Mouse (Mus musculus): ENCODE data around the gene Fkbp4.

Fkbp4 gene

GRCm38 (mm10) chr6:128438317-128438870, at the start of gene Fkbp4:
Gene Fkbp4 (minus strand): TSS chr6:128438677.
- peak; percentile 83 to 87 for DNase-seq (ENCODE audit: low read depth in 2 of 2, low spot score in 2 of 2)

- DNase-seq (ENCODE audit: low read depth in 2 of 2, low spot score in 2 of 2): no peak
Measured at GRCm38 (mm10) chr6:128487736-128488135, 49.3 kb upstream of the Fkbp4 start.

DNA sequence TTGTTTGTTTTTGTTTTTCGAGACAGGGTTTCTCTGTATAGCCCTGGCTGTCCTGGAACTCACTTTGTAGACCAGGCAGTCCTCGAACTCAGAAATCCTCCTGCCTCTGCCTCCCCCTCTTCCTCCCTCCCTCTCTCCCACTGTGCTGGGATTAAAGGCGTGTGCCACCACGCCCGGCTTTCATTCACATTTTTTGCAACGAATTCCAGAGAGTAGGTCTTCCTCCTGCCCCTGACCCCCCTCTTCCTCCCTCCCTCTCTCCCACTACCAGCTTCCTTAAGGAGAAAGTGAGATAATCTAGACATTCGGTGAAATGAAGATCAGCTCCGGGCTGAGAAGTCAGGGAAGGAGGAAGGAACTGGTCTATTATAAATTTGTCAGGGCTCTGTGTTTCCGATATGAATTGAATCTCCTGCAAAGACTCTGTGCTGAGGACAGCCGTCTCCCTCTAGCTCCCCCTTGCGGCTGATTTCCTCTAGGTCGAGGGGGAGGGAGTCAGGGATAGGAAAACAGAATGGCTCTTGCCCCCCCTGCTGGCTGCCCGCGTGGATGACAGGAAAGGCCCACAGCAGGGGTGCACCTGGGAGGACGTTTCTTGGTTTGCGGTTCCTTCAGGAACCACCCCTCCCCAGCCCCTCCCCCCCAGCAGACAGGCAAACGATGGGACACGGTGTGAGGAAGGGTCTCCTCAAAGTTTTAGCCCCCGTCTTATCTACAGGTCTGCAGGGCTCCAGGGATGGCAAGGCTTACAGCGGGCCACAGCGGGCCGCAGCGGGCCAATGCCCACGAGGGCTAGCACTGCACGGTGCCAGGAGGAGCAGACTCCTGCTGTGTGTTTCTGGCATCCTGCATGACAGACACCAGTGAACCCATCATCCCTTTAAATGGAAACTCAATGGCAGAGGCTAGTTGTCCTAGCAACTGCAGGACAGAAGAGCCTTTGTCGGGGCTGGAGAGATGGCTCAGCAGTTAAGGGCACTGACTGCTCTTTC, 41.3 kb upstream of the Fkbp4 start:
- DNase-seq (ENCODE audit: low read depth in 2 of 2, low spot score in 2 of 2): peak; percentile 94 to 97

DNA sequence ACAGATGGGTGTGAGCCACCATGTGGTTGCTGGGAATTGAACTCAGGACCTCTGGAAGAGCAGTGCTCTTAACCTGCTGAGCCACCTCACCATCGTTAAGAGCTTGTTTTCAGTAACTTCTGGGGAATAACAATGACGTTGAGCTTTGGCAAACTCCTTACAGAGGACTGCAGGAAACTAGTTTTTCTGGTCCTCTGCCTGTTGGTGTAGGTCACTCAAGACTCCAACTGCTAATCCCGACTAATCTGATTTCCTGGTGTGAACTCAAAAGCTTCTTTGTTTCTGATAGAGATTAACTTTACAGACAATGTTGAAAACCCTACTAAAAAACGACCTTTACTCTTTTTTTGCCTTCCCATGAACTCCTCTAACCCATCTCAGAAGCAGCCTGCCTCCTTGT, 39.0 kb upstream of the Fkbp4 start:
- no peak for DNase-seq (ENCODE audit: low read depth in 2 of 2, low spot score in 2 of 2)

DNA sequence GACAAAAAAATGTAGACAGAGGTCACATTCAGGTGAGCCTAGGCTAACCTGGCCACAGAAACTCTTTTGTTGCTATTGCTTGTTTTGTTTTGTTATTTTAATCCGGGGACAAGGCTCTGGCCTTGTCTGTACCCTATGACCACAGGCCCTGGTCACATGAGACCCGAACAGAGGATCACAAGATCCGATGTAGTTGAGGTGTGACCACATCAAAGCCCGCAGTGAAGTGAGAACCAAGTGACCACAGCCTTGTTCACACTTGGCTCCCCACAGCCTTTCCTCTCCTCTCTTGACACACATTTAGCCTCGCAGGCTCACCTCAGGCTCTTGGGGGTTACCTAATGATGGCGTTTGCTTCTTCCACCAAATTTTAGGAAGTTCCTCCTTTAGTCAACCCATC, 35.6 kb upstream of the Fkbp4 start:
- DNase-seq (ENCODE audit: low read depth in 2 of 2, low spot score in 2 of 2): no peak

DNA sequence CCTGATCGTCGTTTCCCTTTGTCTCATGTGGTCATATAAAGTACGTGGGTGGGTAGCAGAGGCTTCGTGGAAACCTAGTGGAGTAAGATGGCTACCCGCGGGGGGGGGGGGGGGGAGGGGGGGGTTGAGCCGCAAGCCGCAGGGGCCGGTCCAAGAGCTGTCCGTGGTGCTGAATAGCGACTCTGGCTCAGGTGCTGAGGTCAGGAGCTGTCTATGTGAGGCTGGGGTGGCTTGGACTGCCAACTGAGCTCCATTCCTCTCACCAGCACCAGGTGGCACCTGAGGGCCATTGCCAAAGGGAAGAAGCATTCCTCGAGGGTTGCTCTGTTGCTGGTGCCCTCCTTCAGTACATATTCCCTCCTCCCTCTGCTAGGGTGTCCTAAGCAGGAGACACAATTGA, 31.0 kb upstream of the Fkbp4 start:
- DNase-seq (ENCODE audit: low read depth in 2 of 2, low spot score in 2 of 2): no peak

- no peak for DNase-seq (ENCODE audit: low read depth in 2 of 2, low spot score in 2 of 2)
Measured at GRCm38 (mm10) chr6:128467298-128467697, 28.8 kb upstream of the Fkbp4 start.

- no peak for DNase-seq (ENCODE audit: low read depth in 2 of 2, low spot score in 2 of 2)
Measured at GRCm38 (mm10) chr6:128466563-128466962, 28.1 kb upstream of the Fkbp4 start.

DNA sequence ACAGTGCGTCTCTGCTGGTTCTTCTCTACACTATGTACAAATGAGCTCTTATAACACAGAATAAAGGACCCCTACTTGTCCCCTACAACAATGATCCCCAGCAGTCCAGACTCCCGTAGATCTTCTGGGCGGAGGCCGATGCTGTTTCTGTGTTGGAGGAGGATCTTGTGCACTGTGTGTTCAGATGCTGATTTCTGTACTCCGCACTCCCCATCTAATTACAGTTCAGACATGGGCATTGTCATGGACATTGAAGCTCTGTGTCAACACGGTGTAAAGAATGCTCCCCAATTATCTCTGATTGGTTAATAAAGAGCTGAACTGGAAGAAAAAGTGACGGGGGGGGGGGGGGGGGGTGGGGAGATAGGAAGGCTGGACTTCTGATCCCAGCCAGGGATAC, 27.6 kb upstream of the Fkbp4 start:
- DNase-seq (ENCODE audit: low read depth in 2 of 2, low spot score in 2 of 2): no peak

- DNase-seq (ENCODE audit: low read depth in 2 of 2, low spot score in 2 of 2): no peak
Measured at GRCm38 (mm10) chr6:128464996-128465395, 26.5 kb upstream of the Fkbp4 start.

DNA sequence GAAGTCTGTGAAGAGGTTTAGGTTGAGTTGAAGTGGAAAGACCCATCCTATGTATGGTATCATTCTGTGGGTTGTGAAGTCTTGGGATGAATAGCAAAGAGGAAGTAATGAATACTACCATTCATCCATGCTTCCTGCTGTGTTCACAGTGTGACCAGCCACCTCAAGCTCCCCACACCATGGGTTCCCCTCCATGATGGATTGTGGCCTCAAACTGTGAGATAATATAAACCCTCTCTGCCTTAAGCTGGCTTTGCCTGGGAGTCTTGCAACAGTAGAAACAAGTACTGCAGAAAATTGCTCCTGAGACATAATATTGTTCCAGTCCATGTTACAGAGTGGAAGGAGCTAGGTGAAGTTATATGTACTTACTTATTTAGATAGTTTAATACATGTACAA, 23.1 kb upstream of the Fkbp4 start:
- DNase-seq (ENCODE audit: low read depth in 2 of 2, low spot score in 2 of 2): no peak

DNA sequence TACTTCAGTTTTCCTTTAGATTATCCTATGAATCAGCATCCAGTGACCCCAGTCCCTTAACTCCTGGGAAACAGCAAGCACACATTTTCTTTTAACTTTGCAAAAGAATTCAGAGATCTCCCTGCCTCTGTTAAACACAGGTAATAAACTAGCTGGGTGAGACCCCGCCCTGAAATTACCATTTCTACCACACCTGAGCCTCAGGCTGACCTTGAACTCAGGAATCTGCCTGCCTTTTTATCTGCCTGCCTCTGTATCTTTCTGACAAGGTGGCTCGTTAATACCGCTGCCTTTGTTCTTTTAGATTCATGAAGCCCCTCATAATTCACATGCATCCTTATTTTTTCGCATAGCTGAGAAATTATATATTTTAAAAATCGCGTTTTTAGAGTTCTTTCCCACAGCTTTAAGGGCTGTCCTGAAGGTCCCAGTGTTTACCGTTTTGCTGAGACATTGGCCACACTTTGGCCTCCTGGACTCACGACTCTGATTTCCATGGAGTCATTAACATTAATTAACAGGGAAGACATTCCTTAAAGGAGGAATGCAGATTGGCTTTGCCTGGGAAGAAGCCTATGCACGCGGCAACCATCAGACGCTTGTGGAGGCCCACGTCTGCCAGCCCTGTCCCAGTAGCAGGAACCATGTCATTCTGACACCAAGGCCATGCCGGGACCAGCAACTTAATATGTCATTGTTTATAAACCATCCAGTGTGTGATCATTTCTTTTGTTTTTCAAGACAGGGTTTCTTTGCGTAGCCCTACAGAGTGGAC, 22.4 kb upstream of the Fkbp4 start:
- no peak for DNase-seq (ENCODE audit: low read depth in 2 of 2, low spot score in 2 of 2)

DNA sequence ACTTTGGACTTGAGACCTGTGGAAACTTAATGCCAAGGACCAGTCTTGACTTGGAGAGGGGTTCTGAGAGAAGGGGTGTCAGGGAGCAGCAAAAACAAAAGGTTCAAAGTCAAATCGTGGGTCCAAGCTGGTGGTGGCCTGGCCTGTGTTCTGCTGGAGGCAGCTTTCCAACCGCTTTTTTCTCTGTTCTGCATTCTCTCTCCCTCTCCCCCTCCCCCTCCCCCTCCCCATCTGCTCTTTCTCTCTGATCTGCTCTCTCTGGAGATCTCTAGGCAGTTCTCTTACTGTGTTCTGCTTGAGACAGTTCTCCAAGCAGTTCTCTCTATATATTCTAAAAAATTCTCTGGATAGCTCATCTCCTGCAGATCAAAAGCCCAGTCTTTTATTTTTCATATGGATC, 21.8 kb upstream of the Fkbp4 start:
- DNase-seq (ENCODE audit: low read depth in 2 of 2, low spot score in 2 of 2): no peak

DNA sequence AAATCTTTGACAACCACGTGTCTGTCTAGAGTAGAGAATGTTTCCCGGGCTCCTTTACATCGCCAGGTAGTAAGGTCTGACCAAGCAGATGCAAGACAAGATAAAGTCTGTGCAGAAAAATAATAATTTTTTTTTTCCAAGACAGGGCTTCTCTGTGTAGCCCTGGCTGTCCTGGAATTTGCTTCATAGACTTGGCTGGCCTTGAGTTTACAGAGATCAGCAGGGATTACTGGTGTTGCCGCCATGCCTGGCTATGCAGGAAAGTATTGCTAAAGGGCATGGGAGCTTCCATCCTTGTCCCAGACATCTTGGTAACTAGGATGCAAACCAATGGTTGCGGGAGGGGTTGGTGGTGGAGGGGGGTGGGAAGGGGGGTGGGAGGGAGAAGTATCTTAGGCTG, 18.7 kb upstream of the Fkbp4 start:
- no peak for DNase-seq (ENCODE audit: low read depth in 2 of 2, low spot score in 2 of 2)

- no peak for DNase-seq (ENCODE audit: low read depth in 2 of 2, low spot score in 2 of 2)
Measured at GRCm38 (mm10) chr6:128455835-128456605, 17.5 kb upstream of the Fkbp4 start.

GRCm38 (mm10) chr6:128447063-128447462, 8.6 kb upstream of the Fkbp4 start:
- DNase-seq (ENCODE audit: low read depth in 2 of 2, low spot score in 2 of 2): no peak

GRCm38 (mm10) chr6:128445761-128446535, 7.5 kb upstream of the Fkbp4 start:
- peak in 1 of 2 experiments; percentile 21 for DNase-seq (ENCODE audit: low read depth in 2 of 2, low spot score in 2 of 2)

DNA sequence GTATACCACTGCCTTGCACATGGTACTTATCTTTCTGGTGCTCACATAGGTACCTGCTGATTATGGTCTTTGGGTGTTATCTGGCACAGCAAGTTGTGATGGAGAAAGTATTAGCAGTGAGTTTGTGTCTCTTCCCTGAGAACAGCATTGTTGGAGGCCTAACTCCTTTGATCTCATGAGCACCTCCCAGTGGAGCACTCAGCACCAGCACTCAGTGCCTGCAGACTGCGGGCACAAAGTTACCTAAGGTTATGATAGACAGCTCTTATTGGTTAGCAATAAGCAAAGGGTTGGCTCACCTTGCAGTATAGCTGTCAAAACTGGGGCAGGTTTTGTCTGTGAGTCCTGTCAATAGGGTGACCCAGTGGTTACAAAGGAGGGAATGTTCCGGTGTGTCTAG, 1.8 kb upstream of the Fkbp4 start:
- DNase-seq (ENCODE audit: low read depth in 2 of 2, low spot score in 2 of 2): no peak

GRCm38 (mm10) chr6:128438871-128439341, 429 bp upstream of the Fkbp4 start:
- DNase-seq (ENCODE audit: low read depth in 2 of 2, low spot score in 2 of 2): no peak

GRCm38 (mm10) chr6:128437731-128438316, 653 bp downstream of the Fkbp4 start:
- peak; percentile 20 to 27 for DNase-seq (ENCODE audit: low read depth in 2 of 2, low spot score in 2 of 2)
